Mouse (Mus musculus) frontal cortex, adult (tissue): Measurements from ENCODE around the gene Nthl1.

Source experiments
- ATAC-seq: cut with Nextera tagmentation; 2 replicates; pipeline ENCODE4 v1.9.2; 2017; ENCODE audit warnings: mild to moderate bottlenecking, moderate library complexity, mixed read lengths; ENCODE audit not compliant: low TSS enrichment

Gene Nthl1

DNA sequence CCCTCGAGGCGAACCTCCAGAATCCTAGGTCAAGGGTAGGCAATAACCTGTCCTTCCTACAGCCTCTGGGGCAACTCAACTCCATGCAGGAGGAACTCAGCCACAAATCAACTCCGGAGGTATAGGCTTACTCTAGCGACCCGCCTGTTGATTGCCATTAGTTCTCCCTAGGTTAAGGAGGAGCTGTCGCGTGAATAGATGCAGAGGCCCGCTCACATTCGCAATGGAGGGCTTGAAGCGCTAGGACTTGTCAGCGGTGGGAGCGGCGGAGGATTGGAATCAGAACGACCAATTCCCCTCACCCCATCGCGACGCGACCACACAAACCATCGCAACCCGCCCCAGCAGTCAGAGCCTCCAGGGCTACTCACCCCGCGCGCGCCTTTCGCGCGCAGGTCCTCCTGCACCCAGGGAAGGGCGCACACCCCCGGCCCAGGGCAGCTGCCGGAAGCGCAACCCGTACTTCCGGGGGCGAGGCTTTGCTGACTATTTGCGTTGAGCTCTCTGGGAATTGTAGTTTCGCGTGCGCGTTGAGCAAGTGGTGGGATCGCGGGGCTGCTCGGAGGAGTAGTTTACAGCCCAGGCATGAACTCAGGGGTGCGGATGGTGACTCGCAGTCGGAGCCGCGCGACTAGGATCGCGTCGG lies at the start of gene Nthl1, which contains the start of gene Tsc2:
TSS of gene Nthl1 (plus strand) at position 514 of the 646 bp plus-strand sequence.
TSS of gene Tsc2 (minus strand) at position 464 of the 646 bp plus-strand sequence.
- peak; percentile 87 for ATAC-seq

DNA sequence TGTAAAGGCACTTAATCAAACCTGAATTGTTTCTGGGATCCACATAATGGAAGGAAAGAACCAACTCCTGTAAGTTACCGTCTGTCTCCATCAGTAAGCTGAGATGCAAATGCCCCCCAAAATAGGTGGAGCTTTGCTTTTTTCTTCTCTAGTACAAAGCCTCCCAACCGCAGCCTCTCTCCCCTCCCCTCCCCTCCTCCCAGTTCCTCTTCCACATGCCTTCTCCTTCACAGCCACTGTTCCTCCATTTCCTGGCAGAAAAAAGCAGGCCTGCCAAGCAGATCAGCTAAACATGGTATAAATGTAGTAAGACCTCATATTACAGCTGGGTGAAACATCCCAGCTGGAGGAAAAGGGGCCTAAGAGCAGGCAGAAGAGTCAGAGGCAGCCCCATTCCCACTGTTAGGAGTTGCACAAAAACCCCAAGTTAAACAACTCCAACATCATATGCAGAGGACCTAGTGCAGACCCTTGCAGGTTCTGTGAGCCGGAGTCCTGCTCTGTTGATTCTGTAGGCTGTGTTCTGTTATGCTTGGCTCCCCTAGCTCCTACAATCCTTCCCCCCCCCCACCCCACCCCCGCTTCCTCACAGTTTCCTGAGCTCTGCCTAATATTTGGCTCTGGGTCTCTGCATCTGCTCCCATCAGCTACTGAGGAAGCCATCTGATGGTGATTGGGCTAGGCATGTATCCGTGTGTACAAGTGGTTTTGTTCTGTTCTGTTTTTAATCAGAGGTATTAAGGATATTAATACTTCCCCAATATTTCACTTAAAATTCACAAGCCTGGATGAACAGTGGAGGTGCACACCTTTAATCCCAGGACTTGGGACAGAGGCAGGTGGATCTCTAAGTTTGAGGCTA lies 48.6 kb upstream of the Nthl1 start:
- no peak for ATAC-seq

DNA sequence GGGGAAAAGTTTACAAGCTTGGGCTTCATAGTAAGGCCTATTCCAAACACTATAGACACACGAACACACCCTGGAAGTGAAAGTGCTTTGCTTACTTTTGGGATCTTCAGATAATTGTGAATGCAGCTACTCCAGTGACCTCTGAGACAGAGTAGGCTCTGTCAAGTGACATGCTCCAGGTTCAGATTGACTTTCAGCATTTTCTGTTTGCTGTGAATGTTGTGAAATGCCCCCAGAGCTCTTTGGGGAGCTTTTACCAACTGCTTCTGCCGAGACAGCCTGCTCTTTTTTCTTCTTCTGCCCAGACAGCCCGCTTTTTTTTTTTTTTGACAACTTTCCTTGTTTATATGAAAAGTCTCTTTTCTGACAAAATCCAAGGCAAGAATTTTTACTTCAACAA lies 48.0 kb upstream of the Nthl1 start:
- ATAC-seq, result no peak

DNA sequence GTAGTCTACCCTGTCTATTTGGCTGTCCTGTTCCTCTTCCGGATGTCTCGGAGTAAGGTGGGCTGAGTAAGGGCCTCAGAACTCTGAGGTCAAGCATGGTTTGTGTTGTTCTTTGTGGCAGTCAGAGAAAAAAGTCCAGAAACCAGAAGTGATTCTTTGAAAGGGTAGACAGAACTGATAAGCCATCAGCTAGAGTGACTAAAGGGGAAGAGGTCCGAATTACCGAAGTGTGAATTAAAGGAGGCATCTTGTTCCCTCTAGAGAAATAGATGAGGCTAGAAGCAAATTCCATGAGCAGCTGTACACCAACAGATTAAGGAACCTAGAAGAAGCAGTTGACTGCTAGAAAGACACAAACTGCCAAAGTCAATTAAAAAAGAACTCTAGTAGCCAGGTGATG lies 45.9 kb upstream of the Nthl1 start:
- no peak for ATAC-seq

DNA sequence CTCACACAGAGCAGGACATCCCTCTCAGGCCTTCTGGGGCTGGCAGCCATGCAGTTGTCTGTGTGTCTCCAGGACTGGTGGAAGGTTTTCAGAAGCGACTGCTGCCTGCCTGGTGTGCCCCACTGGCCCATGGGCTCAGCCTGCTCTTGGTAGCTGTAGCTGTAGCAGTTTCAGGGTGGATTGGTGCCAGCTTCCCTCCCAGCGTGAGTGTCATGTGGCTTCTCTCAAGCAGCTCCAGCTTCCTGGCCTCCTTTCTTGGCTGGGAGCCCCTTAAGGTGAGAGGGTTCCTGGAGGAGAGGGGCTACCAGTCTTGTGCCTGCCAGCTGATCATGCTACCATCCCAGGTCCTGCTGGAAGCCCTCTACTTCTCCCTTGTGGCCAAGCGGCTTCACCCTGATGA lies 41.5 kb upstream of the Nthl1 start:
- ATAC-seq, result no peak

DNA sequence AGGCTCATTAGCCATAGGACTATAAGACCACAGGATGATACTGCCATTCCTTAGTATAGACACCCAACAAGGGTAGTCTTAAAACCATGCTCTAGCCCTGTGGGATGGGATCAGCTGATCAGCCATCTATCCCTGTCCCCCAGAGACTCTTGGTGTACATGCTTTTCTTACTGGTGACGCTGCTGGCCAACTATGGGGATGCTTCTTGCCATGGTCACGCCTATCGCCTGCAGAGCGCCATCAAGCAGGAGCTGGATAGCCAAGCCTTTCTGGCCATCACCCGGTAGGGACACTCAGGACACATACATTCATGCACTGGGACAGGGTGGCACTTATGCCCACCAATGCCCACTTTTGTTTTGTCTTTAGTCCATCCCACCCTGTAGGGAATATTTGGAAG lies 40.8 kb upstream of the Nthl1 start:
- ATAC-seq, result no peak

DNA sequence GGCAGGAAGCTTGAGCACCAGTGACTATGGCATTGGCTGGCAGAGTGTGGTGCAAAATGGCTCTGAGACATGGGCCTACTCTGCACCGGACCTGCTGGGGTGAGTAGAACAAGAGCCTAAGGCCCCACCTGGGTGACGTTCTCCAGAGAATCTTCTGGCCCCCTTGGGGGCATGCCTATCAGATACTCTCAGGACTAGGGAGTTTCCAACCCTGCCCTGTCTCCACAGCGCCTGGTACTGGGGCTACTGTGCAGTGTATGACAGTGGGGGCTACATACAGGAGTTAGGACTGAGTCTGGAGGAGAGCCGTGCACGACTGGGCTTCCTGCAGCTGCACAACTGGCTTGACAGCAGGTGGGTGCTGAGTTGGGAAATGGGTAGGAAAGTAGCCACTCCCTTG lies 39.2 kb upstream of the Nthl1 start:
- no peak for ATAC-seq

DNA sequence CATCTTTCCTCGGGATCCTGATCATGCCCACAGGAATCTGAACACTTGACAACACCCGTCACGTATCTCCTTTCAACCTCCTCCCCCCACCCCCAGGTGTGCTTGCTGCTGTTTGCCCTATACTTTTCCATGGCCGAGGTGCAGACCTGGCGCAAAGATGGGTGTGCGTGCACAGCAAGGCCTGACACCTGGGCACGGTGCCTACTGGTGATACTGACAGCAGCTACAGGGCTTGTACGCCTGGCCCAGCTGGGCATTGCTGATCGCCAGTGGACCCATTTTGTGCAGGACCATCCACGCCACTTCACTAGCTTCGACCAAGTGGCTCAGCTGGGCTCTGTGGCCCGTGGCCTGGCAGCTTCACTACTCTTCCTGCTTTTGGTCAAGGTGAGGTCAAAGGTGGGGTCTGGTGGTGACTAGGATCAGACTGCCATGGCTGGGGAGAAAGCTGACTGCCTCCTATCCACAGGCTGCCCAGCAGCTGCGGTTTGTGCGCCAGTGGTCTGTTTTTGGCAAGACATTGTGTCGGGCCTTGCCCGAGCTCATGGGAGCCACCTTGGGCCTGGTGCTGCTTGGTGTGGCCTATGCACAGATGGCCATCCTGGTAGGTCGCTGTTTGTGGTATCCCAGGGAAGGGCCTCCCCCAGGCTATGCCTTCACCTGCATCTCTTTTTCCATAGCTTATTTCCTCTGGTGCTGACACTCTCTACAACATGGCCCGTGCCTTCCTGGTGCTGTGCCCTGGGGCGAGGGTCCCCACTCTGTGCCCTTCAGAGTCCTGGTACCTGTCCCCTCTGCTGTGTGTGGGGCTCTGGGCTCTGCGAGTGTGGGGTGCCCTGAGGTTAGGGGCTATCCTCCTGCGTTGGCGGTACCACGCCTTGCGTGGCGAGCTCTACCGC lies 38.2 kb upstream of the Nthl1 start:
- no peak for ATAC-seq

DNA sequence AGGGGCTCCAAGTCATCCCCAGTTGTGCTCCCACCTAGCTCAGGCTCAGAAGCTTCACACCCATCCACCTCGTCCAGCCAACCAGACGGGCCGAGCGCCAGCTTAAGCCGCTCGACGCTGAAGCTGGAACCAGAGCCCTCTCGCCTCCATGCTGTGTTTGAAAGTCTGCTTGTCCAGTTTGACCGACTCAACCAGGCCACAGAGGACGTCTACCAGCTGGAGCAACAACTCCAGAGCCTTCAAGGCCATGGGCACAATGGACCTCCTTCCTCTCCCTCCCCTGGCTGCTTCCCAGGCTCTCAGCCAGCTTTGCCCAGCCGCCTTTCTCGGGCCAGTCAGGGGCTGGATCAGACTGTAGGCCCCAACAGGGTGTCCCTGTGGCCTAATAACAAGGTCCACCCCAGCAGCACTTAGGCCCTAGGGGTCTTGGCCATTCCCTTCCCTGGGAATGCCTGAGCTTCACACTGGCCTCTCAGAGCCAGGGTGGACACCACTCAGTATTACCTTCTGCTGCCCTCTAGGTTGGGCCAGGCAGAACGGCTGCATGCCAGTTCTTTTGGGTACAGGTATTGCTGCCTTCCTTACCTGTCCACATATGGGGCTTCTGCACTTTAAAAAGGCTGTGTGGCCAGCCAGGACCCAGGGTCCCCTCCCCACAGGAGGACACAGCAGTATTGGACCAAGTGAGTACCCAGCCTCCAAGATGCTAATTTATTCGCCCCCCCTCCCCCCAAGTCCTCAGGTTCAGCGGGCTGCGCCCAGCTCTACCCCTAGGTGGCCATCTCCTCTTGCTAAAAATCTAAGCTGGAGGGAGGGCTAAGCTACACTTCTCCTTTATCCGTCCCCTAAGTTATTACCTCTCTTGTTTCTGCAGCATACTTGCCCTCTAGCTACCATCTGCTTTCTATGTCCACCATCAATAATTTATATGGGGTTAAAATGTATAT lies 37.1 kb upstream of the Nthl1 start:
- ATAC-seq, result 0 out of 2 replicates have a peak, but pooled peaks have one; percentile 21

DNA sequence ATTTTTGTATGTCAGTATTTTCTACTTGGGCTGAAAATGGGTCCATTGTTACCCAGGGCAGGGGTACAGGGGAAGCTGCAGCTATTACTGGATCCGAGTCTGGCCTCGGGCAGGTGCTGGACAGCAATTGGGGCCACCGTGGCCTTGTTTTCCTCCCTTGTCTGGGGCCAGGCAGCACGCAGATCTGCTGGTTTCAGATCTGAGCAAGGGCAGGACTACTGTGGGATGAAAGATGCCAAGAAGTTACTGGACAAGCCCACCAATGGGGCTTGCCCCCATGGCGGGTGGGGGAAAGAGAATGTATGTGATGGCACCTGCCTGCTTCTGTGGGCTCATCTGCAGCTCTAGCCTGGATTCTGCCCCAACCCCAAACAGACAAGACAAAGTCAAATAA lies 36.4 kb upstream of the Nthl1 start:
- no peak for ATAC-seq

DNA sequence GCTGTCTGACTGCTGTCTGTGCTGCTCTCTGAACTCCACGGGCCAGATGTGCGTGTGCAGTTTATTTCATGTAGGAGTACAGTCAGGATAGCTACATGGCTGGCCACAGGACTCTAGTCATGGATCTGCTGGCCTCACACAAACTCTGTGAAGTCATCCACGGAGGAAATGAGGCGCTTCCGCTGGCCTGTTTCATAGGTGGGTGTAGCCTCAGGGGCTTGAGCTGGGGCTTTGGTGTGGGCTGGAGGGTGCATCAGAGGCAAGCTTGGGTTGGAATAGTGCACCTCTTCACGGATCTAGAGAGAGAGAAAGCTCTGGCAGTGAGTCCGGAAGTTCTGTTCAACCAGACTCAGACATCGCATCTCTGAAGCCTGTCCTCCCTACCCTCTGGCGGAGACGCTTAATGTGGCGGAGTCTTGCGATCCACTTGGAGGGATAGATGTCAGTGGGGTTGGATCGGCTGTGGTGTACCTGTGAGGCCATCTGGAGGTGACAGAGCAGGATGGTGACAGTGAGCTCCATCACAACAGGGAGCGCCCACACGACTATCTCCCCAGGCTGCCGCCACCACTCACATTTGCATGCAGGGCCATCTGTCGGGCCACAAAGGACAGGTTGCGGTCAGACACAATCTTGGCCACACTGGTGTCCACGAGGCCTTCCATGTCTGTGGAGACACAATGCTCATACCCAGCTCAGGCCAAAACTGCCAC lies 35.9 kb upstream of the Nthl1 start:
- no peak for ATAC-seq

DNA sequence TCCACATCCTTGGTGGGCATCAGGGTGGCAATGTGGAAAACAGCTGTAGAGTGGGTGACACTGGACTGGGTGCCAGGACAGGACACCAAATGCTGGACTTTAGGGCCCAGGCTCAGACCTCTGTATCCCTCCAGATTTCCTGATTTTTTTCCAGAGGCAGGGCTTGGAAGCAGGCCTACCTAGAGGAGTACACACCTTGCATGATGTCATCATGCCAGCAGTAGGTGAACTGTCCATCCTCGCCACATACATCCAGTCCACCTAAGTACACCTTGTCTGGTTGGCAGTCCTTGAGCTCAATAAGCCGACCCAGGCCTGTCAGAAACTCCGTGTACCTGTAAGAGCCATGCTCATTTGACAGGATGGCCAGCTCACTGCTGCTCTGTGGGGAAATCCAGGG lies 34.5 kb upstream of the Nthl1 start:
- ATAC-seq, result no peak

DNA sequence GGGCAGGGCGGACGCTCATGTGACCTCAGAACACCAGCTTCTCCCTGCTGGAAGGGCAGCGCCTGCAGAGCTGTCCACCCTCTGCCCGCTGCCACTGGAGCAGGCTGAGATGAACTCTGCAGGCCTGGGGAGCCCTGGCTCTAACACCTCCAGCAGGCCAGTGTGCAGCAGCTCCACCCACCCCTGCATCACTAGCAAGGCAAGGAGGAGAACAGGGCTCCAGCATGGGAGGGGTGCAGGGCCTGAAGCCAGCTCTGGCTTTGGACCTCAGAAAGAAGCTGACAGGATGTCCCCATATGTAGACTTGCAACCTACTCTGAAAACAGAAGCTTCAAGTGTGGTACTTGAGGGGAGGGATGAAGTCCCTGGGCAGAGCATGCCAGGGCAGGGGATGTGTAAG lies 32.0 kb upstream of the Nthl1 start:
- ATAC-seq, result no peak; the same call in 1 of the 2 replicates

DNA sequence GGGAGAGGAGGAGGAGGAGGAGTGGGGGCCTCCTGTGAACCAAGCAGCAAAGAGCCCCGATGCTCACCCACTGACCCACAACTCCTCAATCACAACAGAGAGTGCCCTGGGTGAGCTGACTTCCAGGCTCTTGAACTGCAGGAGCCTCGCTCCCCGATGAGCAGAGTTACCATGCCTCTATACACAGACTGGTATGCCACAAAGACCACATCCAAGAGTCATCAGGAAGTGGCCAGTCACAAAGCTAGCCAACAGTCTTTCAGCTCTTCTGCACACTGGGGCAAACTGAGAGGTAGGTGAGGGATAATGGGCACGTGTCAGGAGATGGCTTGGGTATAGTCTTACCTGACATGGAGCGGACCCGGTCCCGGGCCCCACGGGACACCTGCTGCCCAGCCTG lies 28.5 kb upstream of the Nthl1 start:
- no peak for ATAC-seq

DNA sequence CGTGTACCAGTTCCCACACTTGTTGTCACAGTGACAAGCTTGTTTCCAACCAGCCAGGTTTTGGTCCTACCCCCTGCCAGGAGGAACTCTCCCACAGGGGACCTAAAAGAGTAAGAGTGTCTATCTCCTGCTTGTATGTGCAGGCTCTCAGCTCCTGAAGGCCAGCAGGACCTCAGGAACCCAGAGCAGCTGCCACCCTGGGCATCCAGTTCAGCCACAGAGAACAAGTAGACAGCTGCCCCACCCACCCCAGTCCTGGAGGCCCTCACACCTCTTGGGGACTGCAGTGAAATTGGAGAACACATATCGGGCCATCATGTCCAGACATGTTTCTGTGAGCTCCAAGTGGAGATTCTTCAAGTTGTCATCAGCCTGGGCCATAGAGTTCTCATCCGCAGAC lies 27.9 kb upstream of the Nthl1 start:
- no peak for ATAC-seq

DNA sequence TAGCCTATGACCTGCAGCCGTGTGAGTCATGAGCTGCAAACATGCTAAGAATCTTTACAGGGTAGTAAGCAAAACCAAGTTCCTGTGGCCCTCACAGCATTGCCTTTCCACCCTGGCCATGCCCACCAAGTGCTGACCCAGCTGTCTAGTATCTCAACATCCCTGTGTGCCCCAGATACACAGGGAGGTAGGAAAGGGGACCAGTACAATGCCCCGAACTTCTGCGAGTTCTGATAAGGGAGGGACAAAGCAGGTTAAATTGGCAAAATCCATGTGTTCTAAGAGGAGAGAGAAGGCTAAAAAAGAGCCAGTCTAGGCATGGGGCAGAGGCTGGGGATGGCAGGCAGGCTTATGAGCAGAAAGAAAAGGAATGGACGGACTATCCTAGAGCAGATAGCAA lies 24.1 kb upstream of the Nthl1 start:
- ATAC-seq, result no peak

DNA sequence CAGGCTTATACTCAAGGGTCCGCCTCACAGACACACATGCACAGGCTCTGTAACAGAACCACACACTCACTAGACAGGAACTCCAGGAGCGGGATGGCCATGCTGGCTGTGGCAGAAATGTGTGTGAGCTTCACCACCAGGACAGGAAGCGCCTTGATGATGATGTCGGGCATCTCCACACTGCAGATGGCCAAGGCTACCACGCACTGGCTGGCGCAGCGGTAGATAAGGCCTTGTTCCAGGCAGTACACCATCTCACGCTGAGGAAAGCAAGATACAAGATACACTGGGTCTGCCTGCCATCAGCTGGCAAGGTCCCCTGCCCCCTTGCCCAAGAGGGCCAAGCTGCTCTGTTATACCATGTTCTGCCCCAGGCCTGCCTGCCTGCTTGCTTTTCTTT lies 23.6 kb upstream of the Nthl1 start:
- no peak for ATAC-seq

DNA sequence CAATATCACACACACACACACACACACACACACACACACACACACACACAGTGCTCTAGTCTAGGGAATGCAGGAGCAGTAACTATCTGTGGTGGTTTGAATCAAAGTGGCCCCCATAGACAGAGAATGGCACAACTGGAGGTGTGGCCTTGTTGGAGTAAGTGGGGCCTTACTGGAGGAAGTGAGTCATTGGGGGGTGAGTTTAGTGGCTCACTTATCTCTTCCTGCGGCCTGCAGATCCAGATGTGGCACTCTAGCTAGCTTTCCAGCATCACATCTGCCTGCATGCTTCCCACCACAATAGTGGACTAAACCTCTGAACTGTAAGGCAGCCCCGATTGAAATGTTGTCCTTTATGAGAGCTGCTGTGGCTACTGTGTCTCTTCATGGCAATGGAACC lies 21.8 kb upstream of the Nthl1 start:
- no peak for ATAC-seq

DNA sequence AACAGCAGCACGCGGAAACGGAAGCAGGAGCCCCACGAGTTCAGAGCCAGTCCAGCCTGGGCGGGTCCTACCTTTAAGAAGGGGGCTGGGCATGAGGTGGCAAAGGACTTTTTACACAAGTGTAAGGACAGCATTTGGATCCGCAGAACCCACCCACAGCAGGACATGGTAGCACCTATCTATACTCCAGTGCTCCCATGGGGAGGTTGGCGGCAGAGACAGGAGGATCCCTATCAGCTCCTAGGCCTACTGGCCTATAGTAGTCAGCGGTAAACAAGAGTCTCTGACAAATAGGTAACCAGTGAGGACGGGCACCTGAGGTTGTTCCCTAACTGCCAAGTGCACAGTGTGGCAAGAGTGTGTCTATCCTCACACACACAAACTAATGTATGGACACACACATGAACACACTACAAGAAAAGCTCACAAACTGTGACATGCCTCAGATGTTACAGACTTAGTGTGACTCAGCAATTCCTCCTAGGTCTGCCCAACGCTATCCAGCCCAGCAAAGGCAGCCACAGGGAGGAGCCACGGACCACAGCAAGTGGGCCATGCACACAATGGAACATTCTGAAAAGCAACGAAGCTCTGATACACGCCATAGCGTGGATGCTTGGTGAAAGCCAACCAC lies 14.8 kb upstream of the Nthl1 start:
- ATAC-seq, result no peak

DNA sequence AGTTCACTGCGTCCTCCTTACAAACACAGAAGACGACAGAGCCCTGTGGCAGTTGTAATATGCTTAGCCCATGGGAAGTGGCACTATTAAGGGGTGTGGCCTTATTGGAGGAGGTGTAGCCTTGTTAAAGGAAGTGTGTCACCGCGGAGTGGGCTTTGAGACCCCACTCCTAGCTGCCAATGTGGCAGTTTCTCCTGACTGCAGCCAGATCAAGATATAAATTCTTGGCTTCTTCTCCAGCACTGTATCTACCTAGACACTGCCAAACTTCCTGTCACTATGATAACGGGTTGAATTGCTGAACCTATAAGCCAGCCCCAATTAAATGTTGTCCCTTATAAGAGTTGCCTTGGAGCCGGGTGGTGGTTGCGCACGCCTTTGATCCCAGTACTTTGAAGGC lies 7.0 kb upstream of the Nthl1 start:
- ATAC-seq, result no peak
